Mouse (Mus musculus): Measurements from ENCODE around the gene Gm49353.

GRCm38 (mm10) chr10:29225329-29225728 is 26.6 kb downstream of the Gm49353 start:
- no peak for TF ChIP-seq CTCF (conservative IDR thresholded peaks at IDR 0.05; ENCODE audit: low read length)
- TF ChIP-seq POU5F1 (IDR thresholded peaks at IDR 0.05; ENCODE audit: borderline replicate concordance, low read length): no peak
- no peak for TF ChIP-seq NANOG (IDR thresholded peaks at IDR 0.05; ENCODE audit: borderline replicate concordance, low read length)
